Mouse (Mus musculus): ENCODE data around the gene Sema6c. TPM values are rescaled to one million over a fixed set of nuclear protein-coding genes. Genes with fewer than 3 reads are reported as not detected.
"Not testable (repeated sequence)": the region's sequence is repeated elsewhere in the genome, so short reads cannot be mapped to it uniquely, and the experiment has no call there.

Gene Sema6c
- polyA plus RNA-seq, 1 experiment, result 0.01 TPM

DNA sequence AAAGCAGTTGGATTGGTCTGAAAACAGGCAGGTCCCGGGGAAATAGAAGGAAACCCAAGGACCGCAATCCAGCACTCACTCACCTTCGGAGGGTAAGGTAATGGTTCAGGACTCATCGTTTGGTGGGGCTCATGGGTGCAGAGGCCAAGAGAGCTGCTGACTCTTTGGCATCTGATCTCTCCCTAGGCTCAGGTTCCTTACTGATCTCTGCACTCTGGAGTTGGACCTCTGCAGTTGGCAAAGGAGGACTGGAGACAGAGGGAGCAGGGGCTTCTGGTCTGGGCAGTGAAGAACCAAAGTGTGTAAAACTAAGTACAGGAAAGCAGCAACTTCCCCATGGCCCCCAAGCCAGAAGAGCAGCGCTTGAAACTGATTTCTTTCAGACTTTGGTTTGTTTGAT, 30.2 kb upstream of the Sema6c start:
- TF ChIP-seq TAL1 (IDR thresholded peaks at IDR 0.05; ENCODE audit: low read length), result no peak
- TF ChIP-seq GATA1 (IDR thresholded peaks at IDR 0.05; ENCODE audit: low read length), result no peak
- Histone ChIP-seq H3K4me3 (replicated peaks) (no peak overlapping the region), H3K36me3 (ENCODE audit: control insufficient read depth) (peaks cover 54% of the 10 kb centered on the region)

DNA sequence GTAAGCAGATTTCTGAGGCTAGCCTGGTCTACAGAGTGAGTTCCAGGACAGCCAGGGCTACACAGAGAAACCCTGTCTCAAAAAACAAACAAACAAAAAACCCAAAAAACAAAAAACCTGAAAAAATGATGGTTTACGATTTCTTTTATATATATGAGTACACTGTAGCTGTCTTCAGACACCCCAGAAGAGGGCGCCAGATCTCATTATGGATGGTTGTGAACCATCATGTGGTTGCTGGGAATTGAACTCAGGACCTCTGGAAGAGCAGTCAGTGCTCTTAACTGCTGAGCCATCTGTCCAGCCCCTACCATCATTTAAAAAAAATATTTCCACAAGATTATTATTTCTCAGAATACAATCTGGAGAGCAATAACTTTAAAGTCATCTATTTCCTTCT, 27.9 kb upstream of the Sema6c start:
- H3K9me3 ChIP-seq (ENCODE audit: control insufficient read depth, low read length); H3K27me3 ChIP-seq (ENCODE audit: control insufficient read depth); H3K4me3 ChIP-seq (replicated peaks): not testable (repeated sequence)
- Histone ChIP-seq H3K36me3 (ENCODE audit: control insufficient read depth) (peaks cover 45% of the 10 kb centered on the region), H3K4me1 (ENCODE audit: control insufficient read depth) (peaks cover 32% of the 10 kb centered on the region)

More for the DNA sequence above, 30.2 kb upstream of the Sema6c start:
- Histone ChIP-seq H3K27me3 (ENCODE audit: control insufficient read depth) (no peaks in the 10 kb centered on the region), H3K9me3 (ENCODE audit: control insufficient read depth, low read length) (peaks cover 3% of the 10 kb centered on the region; the same call in 1 of the 2 replicates), H3K4me1 (ENCODE audit: control insufficient read depth) (peaks cover 15% of the 10 kb centered on the region)

GRCm38 (mm10) chr3:95133176-95133575, 27.1 kb upstream of the Sema6c start:
- TF ChIP-seq TAL1 (IDR thresholded peaks at IDR 0.05; ENCODE audit: low read length), result no peak
- no peak for TF ChIP-seq GATA1 (IDR thresholded peaks at IDR 0.05; ENCODE audit: low read length)
- Histone ChIP-seq H3K4me3 (replicated peaks) (peak overlapping the region; percentile 96), H3K9me3 (ENCODE audit: control insufficient read depth, low read length) (peaks cover 3% of the 10 kb centered on the region; the same call in 1 of the 2 replicates), H3K36me3 (ENCODE audit: control insufficient read depth) (peaks cover 44% of the 10 kb centered on the region), H3K27me3 (ENCODE audit: control insufficient read depth) (no peaks in the 10 kb centered on the region), H3K4me1 (ENCODE audit: control insufficient read depth) (peaks cover 32% of the 10 kb centered on the region)

GRCm38 (mm10) chr3:95133680-95134101, 26.6 kb upstream of the Sema6c start, which contains the start of the genes Scnm1 and Lysmd1:
TSS of gene Scnm1 (minus strand) at chr3:95134011.
TSS of gene Lysmd1 (plus strand) at chr3:95134088.
- TF ChIP-seq TAL1 (IDR thresholded peaks at IDR 0.05; ENCODE audit: low read length), result no peak
- peaks cover 32% of the 10 kb centered on the region for H3K4me1 ChIP-seq (ENCODE audit: control insufficient read depth)
- peaks cover 40% of the 10 kb centered on the region for H3K36me3 ChIP-seq (ENCODE audit: control insufficient read depth)
- no peaks in the 10 kb centered on the region for H3K27me3 ChIP-seq (ENCODE audit: control insufficient read depth)
- H3K4me3 ChIP-seq (replicated peaks), result peak within 1 kb of the TSS; percentile 96
- peaks cover 3% of the 10 kb centered on the region; the same call in 1 of the 2 replicates for H3K9me3 ChIP-seq (ENCODE audit: control insufficient read depth, low read length)

DNA sequence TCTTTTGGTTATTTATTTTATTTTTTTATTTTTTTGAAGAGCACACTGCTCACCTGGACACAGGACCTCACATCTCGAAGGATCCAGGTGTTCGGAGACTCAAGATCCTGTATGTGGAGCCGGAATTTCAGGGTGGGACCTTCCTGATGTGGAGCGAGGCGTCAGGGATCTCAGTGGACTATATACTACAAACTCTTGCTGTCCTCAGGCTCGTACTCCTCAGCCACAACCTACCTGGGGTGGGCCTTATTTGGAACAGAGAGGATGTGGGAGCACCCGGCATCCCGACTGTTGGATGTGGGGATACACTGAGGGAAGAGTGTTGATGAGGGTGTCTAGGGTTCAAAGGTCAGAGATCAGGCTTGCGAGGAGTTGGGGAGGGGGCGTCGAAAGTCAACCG, 26.1 kb upstream of the Sema6c start:
- Histone ChIP-seq H3K4me1 (ENCODE audit: control insufficient read depth) (peaks cover 32% of the 10 kb centered on the region), H3K4me3 (replicated peaks) (peak overlapping the region; percentile 96), H3K36me3 (ENCODE audit: control insufficient read depth) (peaks cover 36% of the 10 kb centered on the region)
- H3K27me3 ChIP-seq (ENCODE audit: control insufficient read depth); H3K9me3 ChIP-seq (ENCODE audit: control insufficient read depth, low read length): not testable (repeated sequence)

GRCm38 (mm10) chr3:95135023-95135422, 25.2 kb upstream of the Sema6c start:
- peaks cover 3% of the 10 kb centered on the region; the same call in 1 of the 2 replicates for H3K9me3 ChIP-seq (ENCODE audit: control insufficient read depth, low read length)
- H3K27me3 ChIP-seq (ENCODE audit: control insufficient read depth), result no peaks in the 10 kb centered on the region
- H3K4me3 ChIP-seq (replicated peaks), result peak overlapping the region; percentile 66
- H3K36me3 ChIP-seq (ENCODE audit: control insufficient read depth), result peaks cover 35% of the 10 kb centered on the region
- H3K4me1 ChIP-seq (ENCODE audit: control insufficient read depth), result peaks cover 34% of the 10 kb centered on the region
- TF ChIP-seq TAL1 (IDR thresholded peaks at IDR 0.05; ENCODE audit: low read length) (no peak), GATA1 (IDR thresholded peaks at IDR 0.05; ENCODE audit: low read length) (no peak)

DNA sequence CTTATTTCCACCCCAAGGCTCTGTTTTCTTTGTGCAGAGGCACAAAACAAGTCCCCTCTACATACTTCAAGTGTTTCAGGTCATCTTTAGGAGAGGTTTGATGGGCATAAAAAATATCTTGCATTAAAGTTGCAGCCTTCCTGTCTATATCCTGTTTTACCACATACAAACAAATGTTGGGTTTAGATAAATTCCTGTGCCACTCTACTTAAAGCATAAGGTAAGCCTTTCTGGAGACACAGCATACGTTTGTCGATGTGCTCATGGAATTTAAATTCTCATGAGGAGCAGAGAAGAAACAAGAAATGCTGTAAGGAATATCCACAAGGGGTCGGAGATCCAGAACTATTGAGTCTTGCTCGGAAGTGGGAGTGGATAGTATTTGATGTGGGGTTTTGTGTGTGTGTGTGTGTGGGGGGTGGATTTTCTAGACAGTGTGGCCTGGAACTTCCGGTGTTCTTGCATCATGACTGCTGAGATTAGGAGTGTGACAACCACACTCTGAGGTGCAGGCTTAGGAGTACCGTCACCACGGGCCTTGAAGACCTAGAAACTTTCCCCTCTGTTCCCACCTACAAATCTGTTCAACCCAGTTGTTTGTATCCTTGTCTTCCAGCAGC, 24.7 kb upstream of the Sema6c start:
- Histone ChIP-seq H3K9me3 (ENCODE audit: control insufficient read depth, low read length) (peaks cover 3% of the 10 kb centered on the region; the same call in 1 of the 2 replicates), H3K4me1 (ENCODE audit: control insufficient read depth) (peaks cover 35% of the 10 kb centered on the region), H3K27me3 (ENCODE audit: control insufficient read depth) (no peaks in the 10 kb centered on the region), H3K4me3 (replicated peaks) (peak overlapping the region; percentile 66), H3K36me3 (ENCODE audit: control insufficient read depth) (peaks cover 37% of the 10 kb centered on the region)
- TF ChIP-seq TAL1 (IDR thresholded peaks at IDR 0.05; ENCODE audit: low read length) (no peak), GATA1 (IDR thresholded peaks at IDR 0.05; ENCODE audit: low read length) (no peak)

GRCm38 (mm10) chr3:95136336-95136735, 23.9 kb upstream of the Sema6c start:
- H3K36me3 ChIP-seq (ENCODE audit: control insufficient read depth), result peaks cover 38% of the 10 kb centered on the region
- H3K9me3 ChIP-seq (ENCODE audit: control insufficient read depth, low read length), result peaks cover 3% of the 10 kb centered on the region; the same call in 1 of the 2 replicates
- H3K4me1 ChIP-seq (ENCODE audit: control insufficient read depth), result peaks cover 36% of the 10 kb centered on the region
- TF ChIP-seq TAL1 (IDR thresholded peaks at IDR 0.05; ENCODE audit: low read length), result no peak
- H3K4me3 ChIP-seq (replicated peaks), result no peak overlapping the region
- H3K27me3 ChIP-seq (ENCODE audit: control insufficient read depth), result no peaks in the 10 kb centered on the region

DNA sequence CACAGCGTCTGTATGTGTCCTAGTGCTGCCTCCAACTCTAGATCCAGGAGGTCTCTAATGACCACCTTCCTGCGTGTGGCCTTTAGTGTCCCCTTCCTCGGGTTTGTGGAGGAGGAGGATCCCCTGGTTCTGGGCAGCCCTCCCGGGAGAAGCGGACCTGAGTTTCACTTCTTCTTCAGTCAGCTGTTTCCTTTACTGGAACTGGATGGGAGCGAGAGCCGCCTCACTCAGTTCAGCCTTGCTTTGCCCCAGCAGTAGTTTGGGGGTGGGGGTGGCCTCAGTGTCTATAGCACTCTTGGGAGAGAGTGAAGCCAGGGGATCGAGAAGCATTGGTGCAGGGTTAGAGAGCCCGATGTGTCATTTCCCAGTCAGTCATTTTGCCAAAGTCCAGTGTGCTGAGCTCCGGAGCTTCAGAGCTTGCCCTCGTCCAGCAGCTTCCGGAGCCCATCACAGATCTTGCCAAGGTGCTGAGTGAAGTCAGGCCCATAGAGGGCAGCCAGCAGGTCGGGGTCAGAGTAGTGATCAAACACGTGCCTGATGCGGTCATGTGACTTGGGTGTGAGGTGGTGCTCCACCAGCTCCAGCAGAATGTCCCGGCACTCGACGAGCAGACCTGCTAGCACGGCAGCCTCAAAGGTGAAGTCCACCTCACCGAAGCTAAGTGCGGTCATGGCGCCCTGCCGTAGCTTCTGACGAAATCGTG, 20.5 kb upstream of the Sema6c start:
- no peaks in the 10 kb centered on the region for H3K9me3 ChIP-seq (ENCODE audit: control insufficient read depth, low read length)
- peaks cover 2% of the 10 kb centered on the region; the same call in 1 of the 2 replicates for H3K27me3 ChIP-seq (ENCODE audit: control insufficient read depth)
- peaks cover 41% of the 10 kb centered on the region for H3K4me1 ChIP-seq (ENCODE audit: control insufficient read depth)
- H3K4me3 ChIP-seq (replicated peaks), result no peak overlapping the region
- TF ChIP-seq TAL1 (IDR thresholded peaks at IDR 0.05; ENCODE audit: low read length), result no peak
- no peak for TF ChIP-seq GATA1 (IDR thresholded peaks at IDR 0.05; ENCODE audit: low read length)
- peaks cover 30% of the 10 kb centered on the region for H3K36me3 ChIP-seq (ENCODE audit: control insufficient read depth)
